Mouse (Mus musculus): Measurements from ENCODE around the gene Cxcl5. TPM values are rescaled to one million over a fixed set of nuclear protein-coding genes. Genes with fewer than 3 reads are reported as not detected.

Gene Cxcl5
- polyA plus RNA-seq, 1 experiment from 2014 or later, result 0.28 TPM

DNA sequence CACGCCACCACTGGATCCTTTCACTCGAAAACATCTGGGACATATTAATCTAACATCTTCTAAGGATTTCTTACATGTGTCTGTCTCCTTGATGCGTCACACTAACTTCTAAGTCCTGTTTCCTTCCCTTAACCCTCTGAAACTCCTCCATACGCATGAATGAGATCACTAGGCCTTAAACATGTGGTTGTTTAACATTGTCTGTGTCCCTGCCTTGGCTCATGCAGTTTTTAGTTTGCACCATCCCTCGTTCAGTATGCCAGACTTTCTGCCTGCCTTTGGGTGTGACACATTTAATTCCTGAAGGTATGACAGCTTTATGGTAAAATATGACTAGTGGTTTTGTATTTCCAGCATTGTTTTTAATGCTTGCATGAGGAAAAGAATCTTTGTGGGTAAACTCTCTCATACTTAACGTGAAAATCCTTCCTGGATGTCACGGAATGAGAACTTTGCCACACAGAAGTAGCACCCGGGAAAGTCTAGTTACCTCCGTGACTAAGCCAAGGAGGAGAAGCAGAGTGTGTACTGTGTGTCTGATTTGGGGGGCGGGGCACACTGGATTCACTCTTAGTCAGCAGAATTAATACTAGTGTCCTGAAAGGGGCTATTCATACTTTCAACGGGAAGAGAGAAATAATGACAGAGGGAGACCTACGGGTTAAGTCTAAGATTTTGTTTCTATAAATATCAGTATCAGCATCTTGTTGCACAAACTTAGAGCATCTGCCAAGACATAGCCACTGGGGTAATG lies 4.9 kb downstream of the Cxcl5 start:
- Histone ChIP-seq H3K4me1 (peaks cover 9% of the 10 kb centered on the region), H3K9me3 (no peaks in the 10 kb centered on the region), H3K27ac (no peak overlapping the region), H3K36me3 (replicated peaks) (no peaks in the 10 kb centered on the region), H3K27me3 (replicated peaks) (no peaks in the 10 kb centered on the region; the same call in 1 of the 2 replicates), H3K4me3 (no peak overlapping the region), H3K9ac (no peak overlapping the region), H3K4me2 (no peak overlapping the region)
- ATAC-seq (replicated peaks), result no peak
- 81% methylated on average over 12 of the region's 12 CpGs for WGBS

DNA sequence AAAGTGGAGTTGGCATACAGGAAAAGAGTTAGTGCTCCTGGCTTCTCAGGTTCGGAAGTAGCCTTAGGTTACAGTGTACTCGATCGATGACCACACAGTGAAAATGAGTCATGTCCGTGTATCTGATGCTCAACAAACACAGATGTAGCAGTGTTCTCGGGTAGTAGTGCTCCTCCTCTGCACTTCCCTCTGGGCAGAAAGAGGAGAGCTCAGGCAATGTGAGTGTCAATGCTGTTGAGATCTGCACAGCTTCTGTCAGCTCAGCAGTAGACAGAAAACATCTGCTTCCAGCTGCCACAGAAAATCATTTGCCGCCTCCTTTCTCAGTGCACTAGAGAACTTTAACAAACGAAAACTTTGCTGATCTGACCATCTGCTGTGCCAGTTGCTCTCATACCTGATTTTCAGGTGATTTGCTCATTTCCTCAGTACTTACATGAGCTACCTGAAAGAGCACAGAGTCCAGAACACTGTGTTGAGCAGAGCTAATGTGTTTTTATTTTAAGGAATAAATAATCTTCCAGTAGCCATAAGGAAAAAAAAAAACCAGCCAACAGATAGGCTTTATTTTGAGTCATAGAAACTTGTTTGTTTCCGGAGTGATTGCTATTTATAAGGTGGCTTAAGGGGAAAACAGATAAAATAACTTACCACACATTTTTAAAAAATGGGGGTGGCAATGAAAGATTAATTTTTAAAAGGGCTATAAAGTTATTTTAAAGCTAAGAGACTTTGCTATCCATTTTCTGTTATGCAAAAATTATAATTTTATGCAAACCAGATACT lies 6.9 kb downstream of the Cxcl5 start:
- Histone ChIP-seq H3K4me1 (no peaks in the 10 kb centered on the region), H3K4me3 (no peak overlapping the region), H3K27ac (no peak overlapping the region), H3K36me3 (replicated peaks) (no peaks in the 10 kb centered on the region), H3K4me2 (no peak overlapping the region), H3K27me3 (replicated peaks) (no peaks in the 10 kb centered on the region; the same call in 1 of the 2 replicates), H3K9ac (no peak overlapping the region), H3K9me3 (no peaks in the 10 kb centered on the region)
- ATAC-seq (replicated peaks), result no peak
- 85% methylated on average over 8 of the region's 8 CpGs for WGBS

DNA sequence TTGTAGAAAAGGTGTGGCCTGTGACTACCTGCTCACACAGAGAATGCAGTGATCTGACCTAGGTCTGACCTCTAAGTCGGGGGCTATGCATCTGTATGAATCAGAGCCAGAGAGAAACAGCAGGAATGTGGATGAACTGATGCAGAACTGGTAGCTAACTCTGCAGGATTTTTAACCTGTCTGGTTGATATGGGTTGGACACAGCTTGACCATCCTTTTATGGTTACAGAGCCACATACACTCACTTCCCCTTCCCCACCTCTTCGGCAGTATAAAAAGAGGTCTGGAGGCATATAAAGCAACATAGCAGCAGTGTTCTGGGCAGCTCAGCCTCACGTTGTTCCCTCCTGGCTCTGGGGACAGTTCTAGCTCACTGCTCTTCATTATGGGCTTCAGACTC lies 9.1 kb downstream of the Cxcl5 start, which contains the start of gene Ppbp:
Gene Ppbp (plus strand): TSS at position 301 of the 400 bp plus-strand sequence.
- Histone ChIP-seq H3K27ac (no peak within 1 kb of the TSS), H3K4me1 (no peaks in the 10 kb centered on the region), H3K4me2 (no peak within 1 kb of the TSS), H3K36me3 (replicated peaks) (no peaks in the 10 kb centered on the region), H3K9me3 (no peaks in the 10 kb centered on the region), H3K27me3 (replicated peaks) (no peaks in the 10 kb centered on the region), H3K4me3 (no peak within 1 kb of the TSS), H3K9ac (no peak within 1 kb of the TSS)
- no peak for ATAC-seq (replicated peaks)
- 68% methylated on average over 3 of the region's 3 CpGs for WGBS

DNA sequence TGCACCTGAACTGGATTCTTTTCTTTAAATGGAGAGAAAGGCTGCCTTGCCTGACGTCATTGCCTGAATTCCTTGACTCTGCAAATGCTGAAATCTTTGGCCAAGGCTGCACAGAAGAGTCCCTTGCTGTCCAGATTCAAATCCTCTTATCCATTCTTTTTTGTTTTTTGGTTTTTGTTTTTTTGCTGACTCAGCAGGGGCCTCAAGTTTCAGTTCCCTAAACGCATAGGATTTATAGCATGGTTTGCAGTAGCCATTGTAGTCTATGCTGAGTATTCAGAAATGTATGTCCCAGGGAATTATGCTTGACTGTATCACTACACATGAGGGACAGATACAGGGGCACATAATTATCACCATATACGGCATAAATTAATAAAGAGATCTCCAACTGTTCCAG lies 12.2 kb downstream of the Cxcl5 start:
- Histone ChIP-seq H3K9me3 (no peaks in the 10 kb centered on the region), H3K27ac (no peak overlapping the region), H3K27me3 (replicated peaks) (no peaks in the 10 kb centered on the region), H3K36me3 (replicated peaks) (no peaks in the 10 kb centered on the region), H3K4me3 (no peak overlapping the region), H3K9ac (no peak overlapping the region), H3K4me2 (no peak overlapping the region), H3K4me1 (no peaks in the 10 kb centered on the region)
- 66% methylated on average over 3 of the region's 3 CpGs for WGBS
- no peak for ATAC-seq (replicated peaks)

DNA sequence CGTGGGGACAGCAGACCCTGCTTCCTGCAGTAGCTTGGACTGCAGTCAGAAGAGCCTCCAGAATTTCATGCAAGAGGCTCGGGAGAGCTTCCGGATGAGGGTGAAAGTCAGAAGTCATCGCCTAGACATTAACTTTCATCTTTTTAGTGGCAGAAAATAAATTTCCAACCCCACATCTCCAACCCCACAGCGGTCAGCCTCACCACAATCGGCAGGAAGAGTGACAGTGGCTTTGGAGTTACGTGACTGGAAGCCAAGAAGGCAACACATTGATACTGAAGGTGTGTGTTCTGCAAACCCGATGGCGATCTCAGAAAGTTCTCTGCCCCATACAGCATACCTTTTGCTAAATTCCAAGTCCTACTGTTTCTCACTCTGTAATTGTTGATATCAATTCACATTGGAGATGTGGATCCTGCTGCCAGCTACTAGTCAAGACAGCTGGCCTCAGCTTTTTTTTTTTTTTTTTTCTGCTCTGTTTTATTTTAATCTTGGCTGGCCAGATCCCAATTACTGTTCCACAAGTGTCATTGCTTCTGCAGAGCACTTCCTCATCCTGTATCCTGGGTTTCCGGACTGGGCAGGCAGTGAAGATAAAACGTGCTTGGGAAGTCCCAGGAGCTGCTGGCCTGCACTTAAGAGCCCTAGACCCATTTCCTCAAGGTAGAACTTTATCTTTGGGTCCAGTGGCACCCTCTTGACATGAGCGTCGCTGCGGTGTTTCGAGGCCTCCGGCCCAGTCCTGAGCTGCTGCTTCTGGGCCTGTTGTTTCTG lies 12.9 kb downstream of the Cxcl5 start, which contains the start of gene Pf4:
Gene Pf4 (plus strand): TSS at position 556 of the 774 bp plus-strand sequence.
- Histone ChIP-seq H3K9me3 (no peaks in the 10 kb centered on the region), H3K4me3 (no peak within 1 kb of the TSS), H3K36me3 (replicated peaks) (no peaks in the 10 kb centered on the region), H3K27ac (no peak within 1 kb of the TSS), H3K4me1 (no peaks in the 10 kb centered on the region), H3K4me2 (no peak within 1 kb of the TSS), H3K9ac (no peak within 1 kb of the TSS), H3K27me3 (replicated peaks) (no peaks in the 10 kb centered on the region)
- ATAC-seq (replicated peaks), result no peak
- 93% methylated on average over 16 of the region's 16 CpGs for WGBS

DNA sequence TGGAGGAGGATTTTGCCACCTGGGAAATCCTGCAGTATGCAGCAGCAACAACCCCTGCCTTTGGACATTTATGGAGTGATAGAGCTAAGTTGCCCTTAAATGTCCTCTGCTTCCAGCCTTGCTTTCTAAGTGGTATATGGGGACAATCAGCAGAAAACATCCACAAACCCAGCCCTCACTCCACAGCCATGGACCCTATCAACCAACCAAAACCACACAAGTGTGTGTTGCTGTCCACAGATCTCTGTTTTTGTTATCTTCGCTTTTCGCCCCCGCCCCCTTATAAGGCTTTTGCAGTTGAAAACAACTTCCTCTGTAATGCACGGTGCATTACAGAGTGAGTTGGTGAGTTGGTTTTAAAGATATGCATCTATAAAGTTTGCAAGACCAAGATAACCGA lies 16.4 kb downstream of the Cxcl5 start:
- Histone ChIP-seq H3K9me3 (no peaks in the 10 kb centered on the region), H3K4me1 (no peaks in the 10 kb centered on the region), H3K4me3 (no peak overlapping the region), H3K36me3 (replicated peaks) (no peaks in the 10 kb centered on the region), H3K4me2 (no peak overlapping the region), H3K27ac (no peak overlapping the region), H3K9ac (no peak overlapping the region), H3K27me3 (replicated peaks) (no peaks in the 10 kb centered on the region)
- WGBS, result 93% methylated on average over 5 of the region's 5 CpGs
- ATAC-seq (replicated peaks), result no peak

DNA sequence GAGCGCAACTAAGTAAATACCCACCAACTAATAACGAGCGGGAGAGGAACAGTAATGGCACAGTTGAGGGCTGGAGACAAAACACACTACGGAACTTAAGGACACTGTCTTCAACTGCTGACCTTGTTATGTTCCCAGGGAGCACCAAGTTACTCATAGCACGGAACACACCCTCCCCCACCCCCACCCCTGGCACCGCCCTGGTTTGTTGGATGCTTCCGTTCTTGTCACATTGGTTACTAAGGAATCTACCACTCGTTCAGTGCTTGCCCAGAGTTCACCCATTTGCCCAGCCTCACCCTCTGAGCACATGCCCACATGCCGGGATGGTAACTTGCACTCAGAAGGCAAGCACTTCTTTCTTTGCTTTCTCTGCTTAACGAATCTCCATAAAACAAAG lies 18.5 kb downstream of the Cxcl5 start:
- no peaks in the 10 kb centered on the region for H3K9me3 ChIP-seq
- no peak overlapping the region for H3K9ac ChIP-seq
- H3K4me1 ChIP-seq, result no peaks in the 10 kb centered on the region
- H3K27me3 ChIP-seq (replicated peaks), result no peaks in the 10 kb centered on the region
- no peak for ATAC-seq (replicated peaks)
- H3K4me3 ChIP-seq, result no peak overlapping the region
- no peak overlapping the region for H3K4me2 ChIP-seq
- 82% methylated on average over 10 of the region's 10 CpGs for WGBS
- no peak overlapping the region for H3K27ac ChIP-seq
- no peaks in the 10 kb centered on the region for H3K36me3 ChIP-seq (replicated peaks)

DNA sequence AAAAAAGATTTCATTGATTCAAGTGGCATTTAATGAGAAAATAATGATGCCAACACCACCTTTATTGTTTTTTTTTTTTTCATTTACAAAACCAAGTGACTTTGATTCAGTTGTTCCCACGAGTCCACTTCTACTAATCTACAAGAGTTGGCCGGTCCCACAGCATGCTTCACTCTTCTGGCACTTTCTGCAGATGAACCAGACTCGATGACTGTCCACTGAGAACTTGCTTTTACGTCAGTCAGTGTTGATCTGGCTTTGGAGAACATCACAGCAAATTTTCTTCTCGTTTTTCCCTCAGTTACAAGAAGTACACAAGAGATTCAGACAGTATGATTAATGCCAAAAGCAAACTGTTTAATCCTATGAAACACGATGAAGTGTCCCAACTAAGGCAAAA lies 19.7 kb downstream of the Cxcl5 start:
- Histone ChIP-seq H3K27me3 (replicated peaks) (no peaks in the 10 kb centered on the region), H3K27ac (no peak overlapping the region), H3K36me3 (replicated peaks) (no peaks in the 10 kb centered on the region), H3K4me1 (no peaks in the 10 kb centered on the region), H3K9me3 (no peaks in the 10 kb centered on the region), H3K9ac (no peak overlapping the region), H3K4me2 (no peak overlapping the region), H3K4me3 (no peak overlapping the region)
- WGBS, result 80% methylated on average over 6 of the region's 6 CpGs
- ATAC-seq (replicated peaks), result no peak

DNA sequence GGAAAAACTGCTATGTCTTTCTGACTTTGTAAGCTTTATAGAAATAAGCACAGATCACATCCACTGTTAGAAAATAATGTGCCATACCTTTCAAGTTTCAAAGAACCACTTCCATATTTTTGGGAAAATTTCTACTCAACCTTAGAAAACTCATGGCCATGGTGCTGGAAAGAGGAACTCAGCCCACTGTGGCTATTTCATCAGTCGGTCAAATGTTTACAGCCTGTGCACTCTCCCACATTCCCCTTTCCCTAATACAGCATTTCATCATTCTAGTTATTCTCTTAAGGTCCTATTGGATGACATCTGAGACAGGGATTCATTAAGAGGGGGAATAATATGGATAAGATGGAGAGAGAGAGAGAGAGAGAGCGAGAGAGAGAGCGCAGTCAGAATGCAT lies 24.5 kb downstream of the Cxcl5 start:
- WGBS, result 90% methylated on average over 3 of the region's 3 CpGs
- Histone ChIP-seq H3K9me3 (no peaks in the 10 kb centered on the region), H3K9ac (no peak overlapping the region), H3K4me1 (no peaks in the 10 kb centered on the region), H3K27me3 (replicated peaks) (no peaks in the 10 kb centered on the region), H3K27ac (no peak overlapping the region), H3K4me3 (no peak overlapping the region), H3K4me2 (no peak overlapping the region), H3K36me3 (replicated peaks) (no peaks in the 10 kb centered on the region)
- no peak for ATAC-seq (replicated peaks)

DNA sequence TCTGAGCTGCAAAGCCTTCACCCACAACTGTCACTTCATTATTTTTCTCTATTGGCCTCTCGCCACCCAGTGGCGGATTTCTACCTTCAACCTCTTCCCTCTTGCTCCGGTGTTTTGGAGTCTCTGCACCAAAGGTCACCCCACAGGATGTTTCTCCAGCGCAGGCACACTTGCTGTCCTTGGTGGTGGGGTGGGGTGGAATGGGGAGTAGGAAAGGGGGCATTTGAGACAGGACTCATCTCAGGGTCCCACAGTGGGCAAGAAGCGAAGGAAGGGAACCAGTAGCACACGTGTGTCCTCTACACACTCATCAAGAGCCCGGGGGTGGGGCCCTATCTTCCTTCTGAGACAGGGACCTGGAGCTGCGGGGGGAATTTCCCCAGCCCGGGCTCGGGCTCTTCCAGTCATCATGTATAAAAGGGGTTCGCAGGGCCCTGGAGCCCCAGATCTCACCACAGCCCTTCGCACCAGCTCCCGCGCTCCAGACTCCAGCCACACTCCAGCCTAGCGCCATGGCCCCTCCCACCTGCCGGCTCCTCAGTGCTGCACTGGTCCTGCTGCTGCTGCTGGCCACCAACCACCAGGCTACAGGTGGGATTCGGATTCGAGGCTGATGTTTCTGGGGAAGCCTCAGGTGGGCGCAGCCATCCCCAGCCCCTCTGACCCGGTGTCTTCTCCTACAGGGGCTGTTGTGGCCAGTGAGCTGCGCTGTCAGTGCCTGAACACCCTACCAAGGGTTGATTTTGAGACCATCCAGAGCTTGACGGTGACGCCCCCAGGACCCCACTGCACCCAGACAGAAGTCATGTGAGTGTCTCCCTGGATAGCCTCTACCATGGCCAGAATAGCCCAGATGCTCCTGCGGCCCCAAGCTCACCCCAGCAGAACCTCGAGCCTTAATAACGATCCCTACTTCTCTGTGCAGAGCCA lies 26.8 kb downstream of the Cxcl5 start, which contains the start of gene Cxcl3:
Gene Cxcl3 (plus strand): TSS at position 445 of the 930 bp plus-strand sequence.
- peak within 1 kb of the TSS; percentile 37 for H3K4me3 ChIP-seq
- 16% methylated on average over 26 of the region's 26 CpGs for WGBS
- H3K4me2 ChIP-seq, result peak within 1 kb of the TSS; percentile 66
- no peaks in the 10 kb centered on the region for H3K9me3 ChIP-seq
- H3K4me1 ChIP-seq, result no peaks in the 10 kb centered on the region
- H3K36me3 ChIP-seq (replicated peaks), result no peaks in the 10 kb centered on the region
- peak within 1 kb of the TSS; percentile 26; the same call in 1 of the 2 replicates for H3K9ac ChIP-seq
- no peaks in the 10 kb centered on the region for H3K27me3 ChIP-seq (replicated peaks)
- ATAC-seq (replicated peaks), result peak; percentile 95
- H3K27ac ChIP-seq, result no peak within 1 kb of the TSS

DNA sequence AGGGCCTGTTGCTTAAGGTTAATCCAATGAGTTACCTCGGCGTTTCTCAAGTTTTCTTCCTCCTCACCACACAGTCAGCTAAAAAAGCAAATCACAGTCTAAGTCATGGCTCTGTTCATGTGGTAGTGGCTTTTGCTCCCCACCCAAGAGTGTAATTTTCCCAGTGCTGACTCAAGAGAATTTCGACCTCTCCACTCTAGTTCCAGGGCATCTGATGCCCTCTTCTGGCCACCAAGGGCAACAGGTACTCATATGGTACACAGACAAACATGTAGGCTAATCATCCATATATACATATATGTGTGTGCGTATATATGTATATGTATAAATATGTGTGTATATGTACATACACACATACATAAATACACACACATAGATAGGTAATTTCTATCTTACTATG lies 29.0 kb downstream of the Cxcl5 start:
- Histone ChIP-seq H3K4me1 (no peaks in the 10 kb centered on the region), H3K4me2 (no peak overlapping the region), H3K27ac (no peak overlapping the region), H3K27me3 (replicated peaks) (no peaks in the 10 kb centered on the region), H3K4me3 (no peak overlapping the region), H3K9me3 (no peaks in the 10 kb centered on the region), H3K9ac (no peak overlapping the region), H3K36me3 (replicated peaks) (no peaks in the 10 kb centered on the region)
- 72% methylated on average over 4 of the region's 4 CpGs for WGBS
- no peak for ATAC-seq (replicated peaks)

All from midbrain, embryonic 15.5 days (tissue).